Mouse (Mus musculus) cerebellum, postnatal 25 days (tissue): ENCODE measurements at regions not wholly inside any gene's neighbourhood (a gene's known extent, or its start where the extent isn't known, plus 50 kb on each side); places are given as distances from the start of the nearest gene placed in this dataset.

Source experiments
- DNase-seq, 2 experiments: peaks; one replicate each; pipeline ENCODE4 v3.0.0; 2021; ENCODE audit warnings: mixed read lengths in 2 of 2

DNA sequence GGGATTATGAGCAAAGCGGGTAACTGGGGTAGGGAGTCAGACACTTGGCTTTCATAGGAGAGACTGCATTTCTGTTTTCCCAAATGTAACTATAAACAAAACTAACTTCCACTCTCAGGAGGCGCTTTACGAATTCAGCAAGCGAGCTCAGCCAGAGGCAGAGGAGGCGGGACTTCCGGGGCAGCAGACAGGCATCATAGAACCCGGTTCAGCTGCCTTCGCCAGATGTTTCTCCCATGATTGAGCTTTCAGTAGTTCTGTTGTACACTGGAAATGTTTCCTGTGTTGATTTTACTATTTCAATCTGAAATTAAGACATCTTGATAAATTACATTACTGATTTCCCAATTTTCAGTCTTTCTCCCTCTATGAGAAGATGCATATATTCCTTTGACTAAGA lies 92.9 kb downstream of the Zfp365 start:
- no peak for DNase-seq

DNA sequence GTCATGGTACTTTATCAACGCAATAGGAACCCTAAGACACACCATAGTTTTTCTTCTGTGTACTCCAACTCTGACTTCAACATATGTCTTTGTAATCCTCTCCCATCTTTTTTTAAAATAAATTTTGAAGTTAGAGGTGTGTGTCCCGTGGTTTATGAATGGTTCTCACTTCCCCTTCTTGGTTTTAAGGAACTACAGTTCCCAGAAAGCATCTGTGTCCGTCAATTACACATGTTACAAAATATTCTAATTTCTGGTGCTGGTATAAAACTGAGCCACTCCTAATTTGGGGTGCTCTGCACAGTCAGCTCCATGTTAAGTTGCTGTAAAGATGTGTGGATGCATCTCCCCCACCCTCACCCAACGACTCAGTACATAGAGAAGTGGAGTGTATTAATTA lies 98.6 kb downstream of the Zfp365 start:
- no peak for DNase-seq

DNA sequence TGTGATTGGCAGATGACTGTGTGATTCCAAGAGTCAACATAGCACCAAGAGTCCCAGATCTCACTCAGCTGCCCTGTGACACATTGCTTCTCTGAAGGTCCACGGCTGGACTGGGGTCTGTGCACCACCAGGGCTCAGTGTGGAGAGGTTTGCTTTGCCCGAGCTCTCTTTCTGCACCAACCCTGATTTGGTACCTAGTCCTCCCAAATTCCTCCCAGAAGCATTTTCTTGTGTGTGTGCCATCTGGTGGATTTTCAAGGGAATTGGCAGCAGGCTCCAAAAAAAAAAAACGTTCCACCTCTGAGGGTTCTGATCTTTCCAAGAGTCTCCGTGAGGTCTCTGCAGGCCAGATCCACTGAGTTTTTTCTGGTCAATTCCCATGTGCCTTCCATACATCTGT lies 107.3 kb downstream of the Zfp365 start:
- DNase-seq, result peak; percentile 25 to 38

DNA sequence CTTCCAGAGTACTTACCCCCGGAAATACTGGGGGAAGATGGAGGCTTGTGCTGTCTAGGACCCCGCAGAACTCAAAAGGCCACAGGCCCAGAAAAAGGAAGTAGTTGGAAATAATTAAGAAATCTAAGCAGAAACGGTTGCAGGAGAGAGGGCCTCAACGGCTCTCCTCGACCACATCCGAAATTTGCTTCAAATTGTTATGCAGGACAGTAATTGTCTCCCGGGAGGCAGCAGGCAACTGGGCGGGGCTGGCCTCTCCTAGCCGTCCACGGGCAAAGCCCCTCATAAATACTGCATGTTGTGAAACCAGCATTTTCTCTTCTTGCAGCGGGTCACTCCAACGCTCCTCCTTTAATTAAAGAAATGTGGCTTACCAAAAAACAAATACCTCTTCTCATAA lies 107.8 kb downstream of the Zfp365 start:
- no peak for DNase-seq

DNA sequence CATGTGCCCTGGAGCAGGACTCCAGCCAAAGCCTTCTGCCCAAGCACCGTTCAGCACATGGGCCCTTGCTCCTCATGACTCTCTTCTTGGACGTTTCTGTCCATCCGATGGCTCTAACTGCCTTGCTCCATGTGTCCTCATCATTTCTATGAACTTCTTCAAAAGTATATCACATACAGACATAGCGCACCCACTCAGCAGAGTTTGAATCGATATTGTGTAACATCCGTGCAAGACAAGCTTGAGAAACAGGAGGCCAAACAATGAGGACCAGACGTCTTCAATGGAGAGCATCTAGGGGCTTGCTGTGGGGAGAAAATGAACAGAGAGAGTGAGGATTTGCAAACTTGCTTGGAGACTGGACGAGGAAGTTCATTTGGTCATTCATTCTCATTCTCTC lies 110.3 kb downstream of the Zfp365 start:
- no peak for DNase-seq

DNA sequence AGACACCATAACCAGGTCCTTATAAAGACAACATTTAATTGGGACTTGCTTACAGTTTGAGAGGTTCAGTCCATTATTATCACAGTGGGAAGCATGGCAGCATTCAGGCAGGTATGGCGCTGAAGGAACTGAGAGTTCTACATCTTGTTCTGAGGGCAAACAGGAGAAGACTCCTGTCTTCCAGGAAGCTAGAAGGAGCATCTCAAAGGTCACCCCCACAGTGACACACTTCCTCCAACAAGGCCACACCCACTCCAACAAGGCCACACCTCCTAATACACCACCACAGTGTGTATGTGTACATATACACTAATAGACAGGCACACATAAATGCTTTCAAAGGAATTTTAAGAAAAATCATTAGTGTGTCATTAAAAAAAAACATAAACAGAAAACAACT lies 110.8 kb downstream of the Zfp365 start:
- no peak for DNase-seq

DNA sequence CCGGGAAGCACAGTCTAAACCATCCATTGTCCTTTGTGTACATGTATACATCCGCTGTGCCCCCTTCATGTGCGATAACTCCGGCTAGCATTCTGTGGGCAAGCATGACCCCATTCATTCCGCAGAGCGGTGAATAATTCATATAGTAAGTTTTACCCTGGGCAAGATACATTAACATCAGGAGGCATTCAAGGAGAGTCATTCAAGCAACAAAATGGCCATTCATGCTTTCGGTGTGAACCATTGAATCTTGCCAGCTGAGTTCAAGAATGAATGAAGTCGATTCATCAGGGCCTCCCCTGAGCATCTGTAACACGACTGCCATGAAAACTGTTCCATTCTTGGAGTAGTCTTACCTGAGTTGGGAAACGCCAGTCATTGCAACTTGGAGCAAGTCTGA lies 113.5 kb downstream of the Zfp365 start:
- DNase-seq, result no peak

DNA sequence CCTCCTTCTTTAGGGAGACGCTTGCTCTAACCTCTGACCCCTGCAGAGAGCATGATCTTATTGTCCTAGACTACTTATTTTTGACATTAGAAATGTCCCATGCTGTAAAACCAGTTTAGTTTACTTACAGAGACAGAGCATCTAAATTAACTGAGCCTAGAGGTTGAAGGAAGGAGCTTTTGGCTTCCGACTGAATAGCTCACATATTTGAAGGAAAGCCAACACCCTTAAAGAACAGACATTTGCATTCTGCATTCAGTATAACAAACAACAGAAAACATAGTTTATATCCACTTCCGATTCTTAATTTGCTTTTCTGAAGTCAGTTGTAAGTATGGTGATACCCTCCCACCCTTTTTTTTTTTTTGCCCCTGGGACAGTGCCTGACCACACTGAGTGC lies 119.3 kb downstream of the Zfp365 start:
- no peak for DNase-seq

DNA sequence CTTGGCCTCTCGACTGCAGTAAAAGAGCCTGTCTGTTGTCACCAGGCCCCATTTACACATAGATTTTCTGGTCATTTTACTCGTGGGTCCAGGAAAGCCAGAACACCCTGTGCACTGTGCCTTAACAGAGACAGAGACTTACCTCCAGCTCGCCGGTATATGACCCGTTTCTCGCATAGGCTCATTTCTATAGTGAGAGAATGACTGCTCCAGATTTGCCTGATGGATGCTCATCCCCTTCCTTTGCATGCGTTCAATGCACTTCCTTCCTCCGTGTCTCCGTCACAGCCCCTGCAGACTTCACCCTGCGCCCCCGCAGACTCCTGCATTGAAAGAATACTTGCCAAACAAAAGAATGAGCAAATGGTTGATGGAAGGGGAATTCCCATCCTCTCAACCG lies 122.8 kb downstream of the Zfp365 start:
- no peak for DNase-seq

DNA sequence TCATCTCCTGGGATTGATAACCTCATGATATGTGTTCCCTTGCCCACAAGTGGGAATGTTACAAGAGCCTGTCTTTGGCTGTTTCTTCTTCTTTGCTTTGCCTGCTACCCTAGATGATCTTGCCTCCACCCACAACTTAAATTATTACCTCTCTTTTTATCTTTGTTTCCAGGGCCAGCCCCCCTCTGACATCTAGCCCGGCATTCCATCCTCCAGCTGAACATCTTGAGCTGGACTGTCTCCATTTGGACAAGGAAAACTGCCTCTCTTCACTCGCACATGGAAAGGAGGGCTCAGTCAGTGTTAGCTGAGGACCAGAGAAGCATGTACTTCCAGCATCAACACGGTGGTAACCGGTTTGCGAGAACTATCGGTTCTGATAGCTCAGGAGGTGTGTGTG lies 124.3 kb downstream of the Zfp365 start:
- no peak for DNase-seq

DNA sequence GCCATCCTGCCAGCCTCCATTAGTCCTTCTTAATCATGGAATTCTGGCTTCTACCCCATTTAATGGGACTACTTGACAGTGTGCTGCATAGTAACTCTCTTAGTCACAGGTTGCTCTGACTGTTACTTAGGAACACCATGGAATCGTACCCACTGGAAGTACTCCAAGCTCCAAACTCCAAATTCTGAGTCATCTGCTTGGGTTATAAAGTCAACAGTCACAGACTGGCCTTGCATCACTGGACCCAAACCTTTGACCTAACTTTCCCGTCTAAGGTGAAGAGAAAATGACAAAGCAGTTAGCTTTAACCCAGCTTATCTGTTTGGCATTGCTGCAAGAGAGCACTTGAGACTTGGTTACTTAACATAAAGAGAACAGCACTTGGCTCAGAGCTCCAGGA lies 126.9 kb downstream of the Zfp365 start:
- DNase-seq, result no peak

DNA sequence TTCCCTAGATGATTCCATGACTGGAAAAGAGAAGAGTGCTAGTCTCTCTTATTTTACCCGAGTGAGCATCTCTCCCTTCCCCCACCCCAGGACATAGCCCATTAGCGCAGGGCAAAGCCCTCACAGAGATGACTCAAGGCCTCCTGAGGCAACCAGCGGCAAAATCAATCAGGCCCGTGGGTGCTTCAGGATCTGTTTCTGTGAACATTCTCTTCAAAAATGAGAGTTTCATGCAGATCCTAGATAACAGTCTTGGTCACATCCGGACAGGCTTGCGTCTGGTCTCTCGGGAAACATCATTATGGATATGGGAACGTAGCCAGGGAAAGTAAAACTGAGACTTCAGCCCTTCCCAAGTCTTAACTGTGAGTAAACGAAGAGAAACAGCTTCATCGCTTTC lies 134.1 kb downstream of the Zfp365 start:
- no peak for DNase-seq

DNA sequence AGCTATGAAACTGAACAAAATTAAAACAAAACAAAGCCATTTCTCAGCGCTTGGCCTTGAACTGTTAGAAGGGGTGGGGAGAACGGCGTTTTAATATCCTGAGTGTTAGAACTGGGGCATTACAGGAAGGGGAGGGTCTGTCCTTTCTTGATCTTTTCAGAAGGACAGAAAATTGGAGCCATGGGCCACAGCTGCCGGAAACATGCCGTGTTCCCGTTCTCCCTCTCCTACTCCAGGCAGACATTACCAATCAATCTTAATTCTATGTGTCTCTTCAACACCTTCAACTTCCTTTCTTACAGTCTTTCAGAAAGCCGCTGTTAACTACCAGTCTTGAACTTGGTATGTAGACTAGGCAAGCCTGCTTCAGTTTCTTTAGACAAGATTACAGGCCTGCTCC lies 134.7 kb downstream of the Zfp365 start:
- DNase-seq, result no peak

DNA sequence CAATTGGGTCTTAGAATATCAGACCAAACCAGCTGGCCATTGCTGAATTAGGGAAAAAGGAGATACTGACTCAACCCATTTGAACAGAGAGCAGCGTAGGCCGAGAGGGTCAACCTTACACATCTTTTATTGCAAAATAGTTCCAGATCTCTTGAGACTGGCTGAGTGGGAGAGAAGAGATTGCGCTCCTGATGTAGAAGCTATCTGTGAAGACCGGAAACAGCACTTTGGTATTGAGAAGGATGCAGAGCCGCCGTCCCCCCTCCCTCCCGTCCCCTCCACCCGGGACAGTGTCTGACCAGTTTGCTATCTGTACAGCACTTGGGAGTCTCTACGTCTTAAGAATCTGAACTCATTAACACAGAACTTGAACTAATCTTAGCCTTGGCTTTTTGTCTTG lies 135.6 kb downstream of the Zfp365 start:
- no peak for DNase-seq

DNA sequence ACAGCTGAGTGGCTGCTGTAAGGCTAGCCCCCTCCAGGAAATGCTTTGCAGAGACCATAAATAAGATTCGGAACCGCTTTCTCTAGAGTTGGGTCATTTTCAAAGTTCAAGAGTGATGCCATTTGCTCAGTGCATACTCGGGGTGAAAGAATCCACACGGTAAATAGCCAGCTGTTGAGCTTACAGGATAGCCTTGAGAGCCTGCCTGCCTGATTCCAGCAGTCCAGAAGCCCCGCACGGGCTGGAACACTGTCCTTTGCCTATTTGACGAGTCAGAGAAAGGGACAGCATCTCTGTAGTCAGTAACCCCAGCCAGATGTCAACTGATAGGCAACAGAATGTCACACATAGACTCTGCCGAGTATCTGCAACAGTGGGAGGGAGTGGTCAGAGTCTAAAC lies 140.7 kb downstream of the Zfp365 start:
- DNase-seq, result no peak

DNA sequence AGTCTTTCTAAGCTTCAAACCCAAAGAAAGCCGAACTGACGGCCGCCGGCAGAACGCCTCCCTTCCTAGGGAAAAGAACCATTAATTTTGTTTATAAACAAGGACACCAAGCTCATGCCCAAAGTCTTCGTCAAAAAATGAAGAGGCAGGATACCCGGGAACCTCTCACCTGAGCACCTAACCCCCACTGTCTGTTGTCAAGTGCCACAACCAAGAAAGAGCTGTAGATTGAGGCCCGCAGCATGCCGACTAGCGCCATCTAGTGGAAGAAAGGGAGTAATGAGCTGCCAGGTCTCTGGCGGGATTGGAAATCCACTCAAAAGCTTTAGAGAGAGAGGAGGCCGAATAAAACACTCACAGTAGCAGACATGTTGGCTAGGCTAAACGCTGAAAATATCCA lies 146.4 kb downstream of the Zfp365 start:
- peak; percentile 45 to 72 for DNase-seq

DNA sequence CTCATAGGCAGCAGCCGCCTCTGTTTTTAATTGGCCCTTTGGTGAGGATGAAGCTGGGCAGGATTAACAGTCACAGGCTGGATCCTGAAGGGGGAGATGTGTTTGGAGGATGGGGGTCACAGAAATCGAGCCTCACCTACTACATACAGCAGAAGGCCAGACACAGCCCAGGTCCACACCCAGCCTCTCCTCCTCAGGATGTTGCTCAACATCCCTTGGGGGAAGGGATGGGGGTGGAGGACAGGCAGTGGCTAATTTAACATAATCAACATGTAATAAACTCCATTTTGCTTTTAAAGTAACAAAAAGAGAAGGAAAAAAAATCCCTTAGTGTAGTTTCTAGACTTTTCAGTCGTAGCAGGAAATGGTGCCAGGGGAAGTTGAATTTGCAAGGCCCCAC lies 152.0 kb downstream of the Zfp365 start:
- no peak for DNase-seq

DNA sequence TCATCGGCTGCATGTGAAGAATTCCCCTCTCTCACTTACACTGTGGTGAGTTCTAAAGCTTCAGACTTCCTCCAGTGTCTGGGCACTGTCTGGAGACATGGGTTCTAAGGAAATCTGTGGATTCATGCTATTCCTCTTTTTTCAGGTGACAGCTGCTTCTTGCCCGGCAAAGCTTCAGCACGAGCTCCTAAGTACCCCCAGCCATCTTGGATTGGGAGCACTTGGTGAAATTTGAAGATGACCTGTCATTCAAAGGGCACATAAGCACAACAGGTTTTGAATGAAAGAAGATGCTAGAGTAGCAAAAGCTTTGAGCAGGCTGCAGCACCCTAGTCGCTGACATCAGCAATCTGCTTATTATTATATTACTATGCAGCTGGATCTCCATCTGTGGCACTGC lies 164.3 kb downstream of the Zfp365 start:
- no peak for DNase-seq

DNA sequence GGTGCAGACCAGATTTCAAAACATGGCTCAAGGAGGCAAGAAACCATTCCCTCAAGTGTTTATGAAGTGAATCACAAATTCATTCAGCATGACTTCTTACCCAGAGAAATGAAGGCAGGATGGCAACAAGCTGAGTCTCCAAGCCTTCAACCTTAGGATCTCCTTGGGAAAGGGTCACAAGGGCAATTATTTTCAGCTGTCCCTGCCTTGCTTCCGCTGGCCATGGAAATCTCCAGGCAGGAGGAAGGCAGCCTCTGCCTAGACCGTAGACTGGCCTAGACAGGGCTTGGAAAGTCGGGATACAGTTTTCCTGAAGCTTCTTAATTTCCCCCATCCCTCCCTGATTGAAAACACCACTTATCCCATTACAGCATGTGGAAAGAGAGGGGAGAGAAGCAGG lies 165.0 kb downstream of the Zfp365 start:
- DNase-seq, result no peak

DNA sequence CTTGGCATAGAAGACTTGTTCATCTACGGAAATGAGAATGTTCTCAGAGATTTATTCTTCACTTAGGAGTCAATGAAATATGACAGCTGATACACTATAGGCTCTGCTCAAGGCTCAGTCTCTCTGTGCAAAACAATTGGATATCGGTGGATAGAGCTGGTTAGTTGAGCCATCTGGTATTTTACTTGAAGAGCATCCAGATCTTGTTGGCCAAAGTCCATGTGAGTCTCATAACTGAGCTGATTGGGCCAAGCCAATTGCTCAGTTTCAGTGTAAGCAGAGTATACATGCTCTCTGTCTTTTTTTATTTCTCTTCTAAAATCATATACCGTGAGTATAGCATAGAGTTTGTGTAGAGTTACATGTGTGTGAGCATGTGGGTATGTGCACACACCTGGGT lies 166.3 kb downstream of the Zfp365 start:
- DNase-seq, result peak in 1 of 2 experiments; percentile 26

DNA sequence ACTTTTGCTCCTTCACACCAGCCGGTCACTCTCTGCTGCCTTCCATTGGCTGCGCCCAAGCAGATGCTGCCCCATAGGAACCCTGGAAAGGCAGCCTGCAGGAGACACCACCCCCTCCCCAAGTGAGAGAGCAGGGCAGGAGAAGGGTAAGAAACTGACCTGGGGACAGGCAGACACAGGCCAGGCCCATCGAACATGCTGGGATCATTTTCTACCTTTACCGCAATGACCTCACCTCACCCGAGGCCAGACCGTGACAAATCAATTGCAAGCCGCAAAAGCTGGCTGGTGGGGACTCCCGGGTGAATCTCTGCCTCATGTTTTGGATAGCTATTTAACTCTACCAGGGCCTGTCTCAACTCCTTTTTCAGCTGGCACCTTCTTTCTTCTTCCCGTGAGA lies 168.9 kb downstream of the Zfp365 start:
- DNase-seq, result no peak

DNA sequence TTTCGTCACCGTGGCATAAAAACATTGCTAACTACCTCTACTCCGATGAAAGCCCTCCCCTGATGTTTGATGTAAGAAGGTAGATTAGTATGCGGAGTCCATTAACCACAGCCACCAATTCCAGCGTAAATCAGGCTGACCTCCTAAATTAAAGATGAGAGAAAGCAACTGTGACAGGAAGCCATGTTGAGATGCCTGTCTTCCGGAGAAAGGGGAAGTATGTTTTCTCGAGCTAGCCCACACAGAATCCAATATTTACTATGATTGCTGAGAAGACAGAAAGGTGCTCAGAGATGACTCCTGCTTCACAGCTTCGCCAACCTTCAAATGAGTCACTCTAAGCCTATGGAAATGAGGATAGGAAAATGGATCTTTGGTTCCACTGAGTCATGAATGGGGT lies 169.6 kb downstream of the Zfp365 start:
- no peak for DNase-seq

DNA sequence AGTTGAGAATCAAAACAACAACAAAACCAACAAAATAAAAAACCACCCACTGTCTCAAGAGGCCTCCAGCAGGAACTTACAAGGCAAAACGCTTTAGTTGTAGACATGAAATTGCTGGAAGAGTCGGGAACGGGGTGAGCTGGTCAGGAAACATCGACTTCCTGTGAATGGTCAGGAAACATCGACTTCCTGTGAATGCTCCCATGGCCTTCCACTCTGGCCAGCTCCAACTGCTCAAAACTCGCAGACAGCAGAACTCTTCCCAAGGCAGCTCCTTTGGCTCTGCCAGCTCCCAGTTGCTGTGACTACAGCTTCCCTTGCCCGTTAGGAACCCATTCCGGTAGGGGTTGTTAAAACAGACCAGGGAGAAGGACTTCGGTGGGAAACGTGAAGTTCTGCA lies 170.2 kb downstream of the Zfp365 start:
- no peak for DNase-seq

DNA sequence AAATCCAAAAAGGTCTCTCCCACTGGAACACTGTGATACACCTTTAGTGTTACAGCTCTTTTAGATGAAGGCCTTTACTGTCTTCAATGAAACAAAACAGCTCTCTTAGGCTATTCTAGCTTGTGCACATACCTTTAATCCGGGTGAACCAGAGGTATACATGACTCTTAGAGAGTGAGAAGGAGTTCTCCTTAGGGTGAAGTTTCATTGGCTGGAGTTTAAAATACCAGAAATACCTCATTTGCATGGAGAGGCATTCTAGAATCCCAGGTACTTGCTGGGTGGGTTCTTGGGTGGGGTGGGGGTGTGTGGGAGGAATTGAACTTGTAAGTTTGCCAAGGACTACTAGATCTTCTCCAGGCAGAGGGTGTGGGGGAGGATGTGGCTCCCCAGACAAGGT lies 173.3 kb downstream of the Zfp365 start:
- DNase-seq, result no peak

DNA sequence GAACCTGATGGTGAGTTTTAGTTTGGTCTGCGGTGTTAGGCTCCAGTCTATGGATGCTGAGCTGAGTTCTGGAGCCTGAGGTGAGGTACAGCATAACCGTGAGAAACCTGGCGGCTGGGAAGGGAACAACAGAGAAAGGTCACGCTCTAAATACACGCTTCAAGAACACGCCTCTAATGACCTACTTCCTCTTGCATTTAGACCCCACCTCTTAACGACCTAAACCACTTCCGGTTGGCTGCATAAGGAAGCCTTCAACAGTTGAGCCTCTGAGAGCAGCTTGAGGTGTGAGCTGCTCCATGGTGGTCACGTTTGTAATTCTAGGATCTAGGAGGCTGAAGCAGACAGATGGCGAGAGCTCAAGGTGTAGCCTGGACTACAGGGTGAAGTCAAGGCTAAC lies 175.8 kb downstream of the Zfp365 start:
- DNase-seq, result no peak

DNA sequence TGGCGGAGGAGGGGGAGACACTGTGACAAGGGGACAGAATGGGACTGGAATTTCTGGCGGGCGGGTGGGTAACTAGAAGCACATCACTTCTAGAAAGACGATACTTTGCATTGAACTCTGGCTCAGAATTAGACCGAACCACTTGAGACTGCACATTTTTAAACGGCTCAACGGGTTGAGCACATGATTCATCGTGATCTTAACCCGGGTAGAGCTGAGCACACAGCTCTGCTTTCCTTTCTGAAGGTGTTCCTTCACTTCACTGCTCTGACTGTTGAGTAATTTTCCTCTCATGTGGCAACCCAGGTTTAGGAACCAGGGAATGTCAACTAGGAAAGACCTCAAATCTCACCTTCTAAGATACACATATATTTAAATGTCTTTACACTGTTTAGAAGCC lies 180.9 kb downstream of the Zfp365 start:
- no peak for DNase-seq
